Comparison of ENCODE assay signal across 16 mouse cellular contexts in the genomic region with DNA sequence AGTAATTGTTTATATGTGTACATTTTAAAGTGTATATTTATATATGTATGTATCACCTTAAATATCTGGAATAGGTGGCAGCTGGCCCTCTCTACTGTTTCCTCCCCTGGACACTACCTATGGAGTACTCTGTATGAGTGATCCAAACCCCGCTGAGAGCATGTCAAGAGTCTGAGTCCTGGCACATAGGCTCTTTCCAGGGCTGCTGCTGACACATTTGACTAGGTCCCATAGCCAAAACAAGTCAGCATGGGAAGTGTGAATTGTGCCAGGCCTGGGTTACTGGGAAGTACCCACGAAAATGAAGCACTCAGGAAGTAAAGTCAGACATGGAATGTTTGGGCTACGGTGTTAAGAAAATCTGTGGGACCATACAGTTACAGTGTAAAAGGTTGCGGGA.
"Had no signal": no experiment of that assay in that cellular context is flagged by ENCODE, and none has a peak within 500 bp of the region (broad histone marks: within the 10 kb centered on the region; RNA-seq: fewer than 3 reads in every experiment).

No protein-coding gene starts in this region.

- DNase-seq: heart, postnatal 10 days; heart, postnatal 14 days; heart, postnatal 36 days; heart, postnatal 4 days; kidney, adult 11 months; kidney, adult 18-20 months; kidney, adult 2 months; kidney, adult 8-10 months; kidney, adult 9 months; kidney, postnatal 10 days; kidney, postnatal 14 days; kidney, postnatal 25 days; kidney, postnatal 36 days; kidney, postnatal 4 days; layer of hippocampus, adult 9-11 months; layer of hippocampus, postnatal 36 days had no signal
